Mouse (Mus musculus) T-helper 1 cell (primary cell): Measurements from ENCODE around the gene Rev1.

Experiments
- in situ Hi-C: fragments of 300-600 bp; cut with MboI, MseI; formaldehyde crosslinking; loops from one replicate; pipeline ENCODE4 v1.15.1; 2025; ENCODE audit warnings: high pct_unique_total_duplicates

Rev1 gene

GRCm38 (mm10) chr1:38129501-38130267, at the start of gene Rev1:
TSS of gene Rev1 (minus strand) at chr1:38129801.
- in situ Hi-C loops: no loop called here

- in situ Hi-C loops: no loop called here
These were observed 49.3 kb upstream of the Rev1 start for GRCm38 (mm10) chr1:38178929-38179328.

- in situ Hi-C loops: no loop called here
These were observed 46.5 kb upstream of the Rev1 start for GRCm38 (mm10) chr1:38176077-38176476.

GRCm38 (mm10) chr1:38171874-38172273, 42.3 kb upstream of the Rev1 start:
- in situ Hi-C loops: no loop called here

- in situ Hi-C loops: no loop called here
These were observed 36.1 kb upstream of the Rev1 start for GRCm38 (mm10) chr1:38165696-38166095.

- in situ Hi-C loops: no loop called here
These were observed 20.5 kb upstream of the Rev1 start for GRCm38 (mm10) chr1:38150086-38150485.

- in situ Hi-C loops: no loop called here
These were observed 16.4 kb upstream of the Rev1 start for GRCm38 (mm10) chr1:38146008-38146407.

GRCm38 (mm10) chr1:38141371-38141770, 11.8 kb upstream of the Rev1 start:
- in situ Hi-C loops: no loop called here

- in situ Hi-C loops: no loop called here
These were observed 11.3 kb upstream of the Rev1 start for GRCm38 (mm10) chr1:38140911-38141310.

GRCm38 (mm10) chr1:38139396-38139795, 9.8 kb upstream of the Rev1 start:
- in situ Hi-C loops: no loop called here

- in situ Hi-C loops: no loop called here
These were observed 3.3 kb upstream of the Rev1 start for GRCm38 (mm10) chr1:38132942-38133341.

- in situ Hi-C loops: no loop called here
These were observed 1.3 kb upstream of the Rev1 start for GRCm38 (mm10) chr1:38130715-38131483.

- in situ Hi-C loops: no loop called here
These were observed 623 bp downstream of the Rev1 start for GRCm38 (mm10) chr1:38128919-38129436.

- in situ Hi-C loops: no loop called here
These were observed 2.6 kb downstream of the Rev1 start for GRCm38 (mm10) chr1:38127036-38127435.

- in situ Hi-C loops: no loop called here
These were observed 3.2 kb downstream of the Rev1 start for GRCm38 (mm10) chr1:38126426-38126825.

- in situ Hi-C loops: no loop called here
These were observed 5.3 kb downstream of the Rev1 start for GRCm38 (mm10) chr1:38124261-38124660.

- in situ Hi-C loops: no loop called here
These were observed 8.7 kb downstream of the Rev1 start for GRCm38 (mm10) chr1:38120877-38121276.

- in situ Hi-C loops: no loop called here
These were observed 11.0 kb downstream of the Rev1 start for GRCm38 (mm10) chr1:38118624-38119023.

- in situ Hi-C loops: no loop called here
These were observed 19.8 kb downstream of the Rev1 start for GRCm38 (mm10) chr1:38109786-38110185.

- in situ Hi-C loops: no loop called here
These were observed 25.8 kb downstream of the Rev1 start for GRCm38 (mm10) chr1:38103813-38104212.

- in situ Hi-C loops: no loop called here
These were observed 26.4 kb downstream of the Rev1 start for GRCm38 (mm10) chr1:38103214-38103613.

- in situ Hi-C loops: loop anchor here (5.0 kb wide), 1 partner anchor 44 kb away; no protein-coding TSS in a partner anchor
These were observed 48.3 kb downstream of the Rev1 start for GRCm38 (mm10) chr1:38081316-38081715.

GRCm38 (mm10) chr1:38071326-38071725, 58.3 kb downstream of the Rev1 start:
- in situ Hi-C loops: no loop called here
